Mouse (Mus musculus) bone marrow, adult 2 months (tissue): ENCODE measurements around the gene 3110082I17Rik.

Experiments used
- CTCF ChIP-seq: fragments of 200-500 bp; IDR thresholded peaks from 2 replicates; pipeline ENCODE4 v1.5.1; 2011; ENCODE audit warnings: low read length, control low read depth; ENCODE audit not compliant: control insufficient read depth, insufficient read depth
- POLR2A ChIP-seq: fragments of 200-500 bp; IDR thresholded peaks from 2 replicates; pipeline ENCODE4 v1.6.1; 2011; ENCODE audit warnings: low read depth, mild to moderate bottlenecking, control low read depth, low read length, borderline replicate concordance; ENCODE audit not compliant: control insufficient read depth

DNA sequence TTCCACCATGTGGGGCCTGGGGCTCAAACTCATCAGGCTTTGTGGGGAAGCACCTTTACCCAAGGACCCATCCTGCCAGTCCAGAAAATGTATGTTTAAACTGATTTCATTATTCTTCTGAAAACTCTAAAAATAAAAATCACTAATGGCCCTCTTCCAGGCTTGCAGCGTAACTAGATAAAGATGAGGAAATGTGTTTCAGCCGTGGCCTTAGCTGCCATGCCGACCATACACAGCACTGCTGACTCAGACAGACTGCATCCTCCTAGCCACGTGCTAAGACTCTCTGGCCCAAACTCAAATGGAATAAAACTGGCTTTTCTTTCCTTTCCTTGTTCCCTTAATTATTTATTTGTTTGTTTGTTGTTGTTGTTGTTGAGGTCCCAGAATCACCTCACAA, 4.5 kb upstream of the 3110082I17Rik start:
- TF ChIP-seq POLR2A (no peak), CTCF (no peak)
